Mouse (Mus musculus): Measurements from ENCODE around the gene Cela3b. TPM values are rescaled to one million over a fixed set of nuclear protein-coding genes. Genes with fewer than 3 reads are reported as not detected.

The Cela3b gene
- polyA plus RNA-seq, 1 experiment from 2014 or later: not detected

DNA sequence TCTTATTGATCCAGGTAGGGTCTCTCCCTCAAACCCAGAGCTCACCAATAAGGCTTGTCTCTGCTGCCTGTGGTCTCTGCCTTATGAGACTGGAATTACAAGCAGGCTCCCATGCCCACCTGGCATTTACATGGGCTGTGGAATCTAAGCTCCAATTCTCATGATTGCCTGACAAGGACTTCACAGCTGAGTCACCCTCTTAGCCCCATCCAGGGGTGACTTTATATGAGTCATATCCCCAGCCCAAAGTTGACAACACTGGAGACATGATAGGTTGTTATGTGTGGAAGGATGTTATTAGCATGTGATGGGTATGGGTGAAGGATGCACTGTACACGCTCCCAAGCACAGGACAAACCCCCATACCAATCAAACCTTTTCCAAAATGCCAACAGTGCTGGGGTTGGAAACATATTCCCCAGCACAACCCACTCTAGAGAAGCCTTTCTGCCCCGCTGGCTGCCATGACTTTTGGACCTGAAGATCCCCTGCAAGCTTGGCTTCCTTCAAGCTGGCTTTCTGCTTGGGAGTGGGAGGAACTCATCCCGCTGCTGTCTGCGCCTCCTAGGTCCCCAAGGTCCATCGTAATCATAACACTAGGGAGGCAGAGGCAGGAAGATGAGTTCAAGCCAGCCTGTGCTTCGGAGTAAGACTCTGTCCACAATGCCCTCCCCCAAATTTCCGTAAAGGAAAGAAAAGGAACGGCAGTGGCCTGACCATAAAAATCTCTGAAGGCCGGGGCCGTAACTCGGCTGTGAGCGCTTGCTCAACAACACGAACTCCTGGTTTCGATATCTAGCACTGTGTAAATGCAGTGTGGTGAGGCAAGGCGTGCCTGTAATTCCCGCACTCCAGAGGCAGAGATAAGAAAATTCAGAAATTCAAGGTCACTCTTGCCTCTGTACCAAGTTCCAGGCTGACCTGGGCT lies 58.5 kb downstream of the Cela3b start:
- Histone ChIP-seq H3K27ac (ENCODE audit: low read depth, low read length) (no peak overlapping the region), H3K4me2 (ENCODE audit: low read length) (no peak overlapping the region), H3K36me3 (ENCODE audit: control insufficient read depth, insufficient read depth, low read length) (no peaks in the 10 kb centered on the region), H3K9ac (ENCODE audit: low read depth, low read length) (no peak overlapping the region), H3K4me3 (ENCODE audit: low read length) (no peak overlapping the region), H3K27me3 (replicated peaks; ENCODE audit: control insufficient read depth, insufficient read depth, low read length) (no peaks in the 10 kb centered on the region), H3K9me3 (ENCODE audit: control insufficient read depth, low read length) (no peaks in the 10 kb centered on the region), H3K4me1 (ENCODE audit: control insufficient read depth, insufficient read depth, low read depth, low read length) (peaks cover 7% of the 10 kb centered on the region; the same call in 1 of the 2 replicates)
- WGBS: 93% methylated on average over 16 of the region's 16 CpGs
- ATAC-seq: no peak

Other genes starting within 250 kb of the Cela3b start
- 1.2 and 1.9 TPM in 2 replicates for gene Wnt4, start 153.1 kb downstream of the Cela3b start, polyA plus RNA-seq (2015; fragmentation: Nextera tagmentation; extraction: Ambion mirVana)
- gene Cdc42, start 72.8 kb downstream of the Cela3b start, polyA plus RNA-seq (2015; fragmentation: Nextera tagmentation; extraction: Ambion mirVana): 975 and 1,060 TPM in 2 replicates
- not detected in 2 replicates for gene Cela3a, start 20.7 kb downstream of the Cela3b start, polyA plus RNA-seq (2015; fragmentation: Nextera tagmentation; extraction: Ambion mirVana)
- not detected in 2 replicates for gene 1700013G24Rik, start 22.7 kb upstream of the Cela3b start, polyA plus RNA-seq (2015; fragmentation: Nextera tagmentation; extraction: Ambion mirVana)
- gene Hspg2, start 38.2 kb upstream of the Cela3b start, polyA plus RNA-seq (2015; fragmentation: Nextera tagmentation; extraction: Ambion mirVana): 6.5 and 9.3 TPM in 2 replicates
- gene Ldlrad2, start 144.0 kb upstream of the Cela3b start, polyA plus RNA-seq (2015; fragmentation: Nextera tagmentation; extraction: Ambion mirVana): 0.57 and 0.99 TPM in 2 replicates
- gene Usp48, start 163.2 kb upstream of the Cela3b start, polyA plus RNA-seq (2015; fragmentation: Nextera tagmentation; extraction: Ambion mirVana): 55.7 and 60.7 TPM in 2 replicates
- gene Rap1gap, start 234.2 kb upstream of the Cela3b start, polyA plus RNA-seq (2015; fragmentation: Nextera tagmentation; extraction: Ambion mirVana): 119 and 120 TPM in 2 replicates